Mouse (Mus musculus) embryonic facial prominence, embryonic 11.5 days (tissue): ENCODE measurements at regions not wholly inside any gene's neighbourhood (a gene's known extent, or its start where the extent isn't known, plus 50 kb on each side); places are given as distances from the start of the nearest gene placed in this dataset.

ENCODE experiments used
- ATAC-seq: fragments of 200-750 bp; cut with Nextera tagmentation; replicated peaks from 2 replicates; pipeline ENCODE4 v1.8.0; 2017; ENCODE audit warnings: low read depth; ENCODE audit not compliant: insufficient number of reproducible peaks, low FRiP score, low TSS enrichment
- DNase-seq: peaks from one replicate; pipeline ENCODE4 v3.0.0-alpha.2; 2015; ENCODE audit warnings: low spot score
- H3K27ac ChIP-seq: fragments of 300-500 bp; sonication (generic); replicated peaks from 2 replicates; pipeline ENCODE4 v1.5.1; 2014; ENCODE audit warnings: mild to moderate bottlenecking, low read depth, low read length, control low read depth
- H3K27me3 ChIP-seq: fragments of 300-500 bp; sonication (generic); 2 replicates; pipeline ENCODE4 v1.6.1; 2014; ENCODE audit warnings: mild to moderate bottlenecking, low read length, moderate library complexity, mixed read lengths; ENCODE audit not compliant: control insufficient read depth, insufficient read depth
- H3K36me3 ChIP-seq: fragments of 300-500 bp; sonication (generic); replicated peaks from 2 replicates; pipeline ENCODE4 v1.6.1; 2014; ENCODE audit warnings: low read depth, mild to moderate bottlenecking, low read length, moderate library complexity, mixed read lengths; ENCODE audit not compliant: control insufficient read depth, insufficient read depth
- H3K4me1 ChIP-seq: fragments of 300-500 bp; sonication (generic); 2 replicates; pipeline ENCODE4 v1.6.1; 2014; ENCODE audit warnings: low read length, mixed read lengths; ENCODE audit not compliant: control insufficient read depth, insufficient read depth
- H3K4me2 ChIP-seq: fragments of 300-500 bp; sonication (generic); 2 replicates; pipeline ENCODE4 v1.6.1; 2014; ENCODE audit warnings: low read depth, mild to moderate bottlenecking, control low read depth, low read length, moderate library complexity
- H3K4me3 ChIP-seq: fragments of 300-500 bp; sonication (generic); 2 replicates; pipeline ENCODE4 v1.5.1; 2014; ENCODE audit warnings: low read depth, low read length, control low read depth
- H3K9ac ChIP-seq: fragments of 300-500 bp; sonication (generic); replicated peaks from 2 replicates; pipeline ENCODE4 v1.6.1; 2014; ENCODE audit warnings: mild to moderate bottlenecking, control low read depth, low read length
- H3K9me3 ChIP-seq: fragments of 300-500 bp; sonication (generic); replicated peaks from 2 replicates; pipeline ENCODE4 v1.6.1; 2016; ENCODE audit warnings: mild to moderate bottlenecking, low read length, inconsistent platforms, mixed read lengths; ENCODE audit not compliant: control insufficient read depth
- WGBS: fragments of 180-500 bp; shearing (Covaris S2); extraction: QIAGEN DNeasy Blood & Tissue Kit; methylation state at CpG from one replicate; pipeline ENCODE4 v1.1.7; 2014; 5-methylcytosine and 5-hydroxymethylcytosine counted together

GRCm38 (mm10) chr11:38034526-38035286 lies 798.9 kb upstream of the Tenm2 start:
- no peaks in the 10 kb centered on the region for H3K36me3 ChIP-seq
- H3K9ac ChIP-seq, result no peak overlapping the region
- no peaks in the 10 kb centered on the region for H3K4me1 ChIP-seq
- no peak overlapping the region for H3K4me3 ChIP-seq
- ATAC-seq (no peak), DNase-seq (no peak)
- no peaks in the 10 kb centered on the region for H3K27me3 ChIP-seq
- WGBS, result 83% methylated on average over 2 of the region's 2 CpGs
- H3K9me3 ChIP-seq, result no peaks in the 10 kb centered on the region
- H3K4me2 ChIP-seq, result no peak overlapping the region
- H3K27ac ChIP-seq, result no peak overlapping the region

- Histone ChIP-seq H3K27ac (no peak overlapping the region), H3K36me3 (no peaks in the 10 kb centered on the region), H3K27me3 (no peaks in the 10 kb centered on the region), H3K9me3 (no peaks in the 10 kb centered on the region), H3K4me1 (no peaks in the 10 kb centered on the region), H3K9ac (no peak overlapping the region), H3K4me3 (no peak overlapping the region), H3K4me2 (no peak overlapping the region)
- ATAC-seq (no peak), DNase-seq (no peak)
These were observed 785.9 kb upstream of the Tenm2 start for GRCm38 (mm10) chr11:38021704-38022103.

GRCm38 (mm10) chr11:37978131-37978530 lies 742.4 kb upstream of the Tenm2 start:
- Histone ChIP-seq H3K36me3 (no peaks in the 10 kb centered on the region), H3K4me2 (no peak overlapping the region), H3K4me1 (no peaks in the 10 kb centered on the region), H3K27me3 (no peaks in the 10 kb centered on the region), H3K9ac (no peak overlapping the region), H3K4me3 (no peak overlapping the region), H3K27ac (no peak overlapping the region), H3K9me3 (no peaks in the 10 kb centered on the region)
- DNase-seq (no peak), ATAC-seq (no peak)
- WGBS, result 94% methylated on average over 2 of the region's 2 CpGs

- Histone ChIP-seq H3K4me3 (no peak overlapping the region), H3K9ac (no peak overlapping the region), H3K4me1 (no peaks in the 10 kb centered on the region), H3K27ac (no peak overlapping the region), H3K9me3 (no peaks in the 10 kb centered on the region), H3K4me2 (no peak overlapping the region), H3K36me3 (no peaks in the 10 kb centered on the region), H3K27me3 (no peaks in the 10 kb centered on the region)
- DNase-seq (no peak), ATAC-seq (no peak)
- WGBS, result 82% methylated on average over 5 of the region's 5 CpGs
These were observed 700.8 kb upstream of the Tenm2 start for GRCm38 (mm10) chr11:37936439-37937134.

GRCm38 (mm10) chr11:37913161-37913560 lies 677.4 kb upstream of the Tenm2 start:
- Histone ChIP-seq H3K9me3 (no peaks in the 10 kb centered on the region), H3K27me3 (no peaks in the 10 kb centered on the region), H3K4me2 (no peak overlapping the region), H3K9ac (no peak overlapping the region), H3K27ac (no peak overlapping the region), H3K4me1 (no peaks in the 10 kb centered on the region), H3K4me3 (no peak overlapping the region), H3K36me3 (no peaks in the 10 kb centered on the region)
- 72% methylated on average over 2 of the region's 2 CpGs for WGBS
- DNase-seq (no peak), ATAC-seq (no peak)

GRCm38 (mm10) chr11:37904991-37905390 lies 669.2 kb upstream of the Tenm2 start:
- H3K36me3 ChIP-seq, result no peaks in the 10 kb centered on the region
- H3K9ac ChIP-seq, result no peak overlapping the region
- no peaks in the 10 kb centered on the region for H3K9me3 ChIP-seq
- DNase-seq (no peak), ATAC-seq (no peak)
- H3K4me2 ChIP-seq, result no peak overlapping the region
- no peaks in the 10 kb centered on the region for H3K4me1 ChIP-seq
- no peak overlapping the region for H3K4me3 ChIP-seq
- H3K27me3 ChIP-seq, result no peaks in the 10 kb centered on the region
- no peak overlapping the region for H3K27ac ChIP-seq
- 96% methylated on average over 2 of the region's 2 CpGs for WGBS

- no peak for DNase-seq
- Histone ChIP-seq H3K4me2 (no peak overlapping the region), H3K27ac (no peak overlapping the region), H3K9ac (no peak overlapping the region), H3K27me3 (no peaks in the 10 kb centered on the region), H3K9me3 (no peaks in the 10 kb centered on the region), H3K36me3 (no peaks in the 10 kb centered on the region), H3K4me3 (no peak overlapping the region), H3K4me1 (no peaks in the 10 kb centered on the region)
- ATAC-seq, result no peak
These were observed 661.9 kb upstream of the Tenm2 start for GRCm38 (mm10) chr11:37897713-37898112.

GRCm38 (mm10) chr11:37882717-37883116 lies 647.0 kb upstream of the Tenm2 start:
- WGBS, result 55% methylated on average over 4 of the region's 4 CpGs
- H3K4me3 ChIP-seq, result no peak overlapping the region
- no peak overlapping the region for H3K9ac ChIP-seq
- no peaks in the 10 kb centered on the region for H3K27me3 ChIP-seq
- no peaks in the 10 kb centered on the region for H3K36me3 ChIP-seq
- ATAC-seq (no peak), DNase-seq (no peak)
- no peaks in the 10 kb centered on the region for H3K4me1 ChIP-seq
- H3K4me2 ChIP-seq, result no peak overlapping the region
- H3K9me3 ChIP-seq, result no peaks in the 10 kb centered on the region
- H3K27ac ChIP-seq, result no peak overlapping the region
